Mouse (Mus musculus) limb, embryonic 13.5 days (tissue): ENCODE data around the gene Cfap46. TPM values are rescaled to one million over a fixed set of nuclear protein-coding genes. Genes with fewer than 3 reads are reported as not detected.
"Not testable (repeated sequence)": the region's sequence is repeated elsewhere in the genome, so short reads cannot be mapped to it uniquely, and the experiment has no call there.

Source experiments
- ATAC-seq: fragments of 200-750 bp; cut with Nextera tagmentation; 2 replicates; pipeline ENCODE4 v1.8.0; 2017; ENCODE audit warnings: low read depth, moderate number of reproducible peaks, moderate TSS enrichment; ENCODE audit not compliant: low FRiP score
- H3K27ac ChIP-seq: fragments of 300-500 bp; sonication (generic); 2 replicates; pipeline ENCODE4 v1.5.1; 2015; ENCODE audit warnings: inconsistent platforms, mild to moderate bottlenecking, moderate library complexity
- H3K27me3 ChIP-seq: fragments of 300-500 bp; sonication (generic); 2 replicates; pipeline ENCODE4 v1.6.1; 2015; ENCODE audit warnings: mild to moderate bottlenecking, inconsistent platforms
- H3K36me3 ChIP-seq: fragments of 300-500 bp; sonication (generic); 2 replicates; pipeline ENCODE4 v1.6.1; 2015; ENCODE audit warnings: inconsistent platforms, mild to moderate bottlenecking, moderate library complexity
- H3K4me1 ChIP-seq: fragments of 300-500 bp; sonication (generic); 2 replicates; pipeline ENCODE4 v1.6.1; 2015; ENCODE audit warnings: inconsistent platforms
- H3K4me2 ChIP-seq: fragments of 300-500 bp; sonication (generic); replicated peaks from 2 replicates; pipeline ENCODE4 v1.6.1; 2015; ENCODE audit warnings: inconsistent platforms, mild to moderate bottlenecking, moderate library complexity
- H3K4me3 ChIP-seq: fragments of 300-500 bp; sonication (generic); 2 replicates; pipeline ENCODE4 v1.5.1; 2015; ENCODE audit warnings: moderate library complexity, mild to moderate bottlenecking, inconsistent platforms
- H3K9ac ChIP-seq: fragments of 300-500 bp; sonication (generic); 2 replicates; pipeline ENCODE4 v1.6.1; 2015; ENCODE audit warnings: mild to moderate bottlenecking, inconsistent platforms
- H3K9me3 ChIP-seq: fragments of 300-500 bp; sonication (generic); 2 replicates; pipeline ENCODE4 v1.6.1; 2016; ENCODE audit warnings: inconsistent platforms
- WGBS: fragments of 180-500 bp; shearing (Covaris S2); methylation state at CpG from one replicate; pipeline ENCODE4 v1.1.7; 2015; 5-methylcytosine and 5-hydroxymethylcytosine counted together
- polyA plus RNA-seq: library from polyadenylated mRNA; unstranded; fragments of >200 nt; fragmentation: Nextera tagmentation; extraction: Ambion mirVana; gene quantifications from 2 replicates; pipeline ENCODE4 v1.2.1, GENCODE M21; 2015

Cfap46 gene
- polyA plus RNA-seq, 1 experiment from 2014 or later = 0.29 TPM

DNA sequence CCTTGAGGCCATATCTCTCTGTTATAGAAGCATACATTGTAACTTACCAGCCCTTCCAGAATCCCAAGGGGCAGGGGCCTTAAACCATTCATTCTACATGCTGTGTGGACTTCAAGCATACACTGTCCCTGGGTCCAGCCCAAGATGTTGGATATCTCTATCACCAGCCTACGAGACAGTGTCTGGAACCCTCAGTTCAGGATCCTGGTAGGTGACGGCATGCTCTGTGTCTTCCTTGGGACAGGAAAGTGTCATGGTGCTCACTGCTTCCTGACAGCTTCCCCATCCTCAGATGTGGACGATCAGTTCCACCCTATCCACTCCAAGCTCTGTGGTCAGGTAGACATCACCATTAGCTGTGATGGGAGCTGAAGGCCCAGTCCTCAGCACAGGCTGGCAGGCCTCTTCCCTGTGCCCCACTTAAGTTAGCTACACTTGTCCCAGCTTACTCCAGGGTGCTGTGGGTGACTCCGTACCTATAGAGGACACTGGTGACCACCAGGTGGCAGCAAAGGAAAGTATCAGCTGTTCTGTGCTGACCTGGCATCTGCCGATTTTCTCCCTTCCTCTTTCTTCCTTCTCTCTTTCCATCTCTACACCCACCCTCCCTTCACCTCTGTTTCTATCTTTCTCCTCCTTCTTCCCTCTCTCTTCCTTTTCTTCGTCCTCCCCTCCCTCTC, 19.7 kb upstream of the Cfap46 start:
- Histone ChIP-seq H3K36me3 (no peaks in the 10 kb centered on the region), H3K27me3 (peaks cover 11% of the 10 kb centered on the region; the same call in 1 of the 2 replicates), H3K9me3 (no peaks in the 10 kb centered on the region), H3K4me3 (no peak overlapping the region), H3K27ac (no peak overlapping the region), H3K9ac (no peak overlapping the region), H3K4me2 (no peak overlapping the region), H3K4me1 (no peaks in the 10 kb centered on the region)
- WGBS = 30% methylated on average over 6 of the region's 6 CpGs
- peak; percentile 76; the same call in 1 of the 2 replicates for ATAC-seq

DNA sequence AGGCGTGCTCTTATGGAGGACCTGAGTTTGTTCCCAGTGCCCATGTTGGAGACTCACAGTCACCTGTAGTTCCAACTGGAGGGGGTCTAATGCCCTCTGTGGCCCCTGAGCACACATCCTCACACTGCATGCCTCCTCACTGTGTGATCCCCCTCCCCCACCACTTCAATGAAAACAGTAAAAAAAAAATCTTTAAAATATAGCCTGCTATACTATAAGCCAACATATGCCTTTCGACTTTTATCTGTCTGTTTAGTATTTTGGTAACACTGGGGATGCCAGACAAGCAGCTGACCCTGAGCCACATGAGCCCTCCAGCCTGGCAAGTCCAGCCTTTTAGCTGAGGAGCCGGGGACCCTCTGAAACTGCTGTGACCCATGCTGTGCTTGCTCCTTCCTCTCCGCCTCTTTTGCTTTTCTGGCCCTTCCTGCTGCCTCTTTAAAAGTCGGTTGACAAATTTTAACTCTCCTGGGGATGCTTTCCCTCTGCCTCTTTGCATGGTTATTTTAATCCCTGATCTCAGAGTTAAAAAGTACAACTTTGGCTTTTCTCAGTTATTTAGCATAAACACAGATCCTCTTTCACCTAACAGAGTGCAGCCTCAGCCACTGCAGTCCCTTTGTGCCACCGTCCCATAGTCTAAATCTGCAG, 18.2 kb upstream of the Cfap46 start:
- Histone ChIP-seq H3K36me3 (no peaks in the 10 kb centered on the region), H3K4me2 (no peak overlapping the region), H3K4me1 (no peaks in the 10 kb centered on the region), H3K4me3 (no peak overlapping the region), H3K27ac (no peak overlapping the region), H3K27me3 (peaks cover 6% of the 10 kb centered on the region; the same call in 1 of the 2 replicates), H3K9me3 (no peaks in the 10 kb centered on the region), H3K9ac (no peak overlapping the region)
- ATAC-seq = no peak
- 32% methylated on average over 6 of the region's 6 CpGs for WGBS

DNA sequence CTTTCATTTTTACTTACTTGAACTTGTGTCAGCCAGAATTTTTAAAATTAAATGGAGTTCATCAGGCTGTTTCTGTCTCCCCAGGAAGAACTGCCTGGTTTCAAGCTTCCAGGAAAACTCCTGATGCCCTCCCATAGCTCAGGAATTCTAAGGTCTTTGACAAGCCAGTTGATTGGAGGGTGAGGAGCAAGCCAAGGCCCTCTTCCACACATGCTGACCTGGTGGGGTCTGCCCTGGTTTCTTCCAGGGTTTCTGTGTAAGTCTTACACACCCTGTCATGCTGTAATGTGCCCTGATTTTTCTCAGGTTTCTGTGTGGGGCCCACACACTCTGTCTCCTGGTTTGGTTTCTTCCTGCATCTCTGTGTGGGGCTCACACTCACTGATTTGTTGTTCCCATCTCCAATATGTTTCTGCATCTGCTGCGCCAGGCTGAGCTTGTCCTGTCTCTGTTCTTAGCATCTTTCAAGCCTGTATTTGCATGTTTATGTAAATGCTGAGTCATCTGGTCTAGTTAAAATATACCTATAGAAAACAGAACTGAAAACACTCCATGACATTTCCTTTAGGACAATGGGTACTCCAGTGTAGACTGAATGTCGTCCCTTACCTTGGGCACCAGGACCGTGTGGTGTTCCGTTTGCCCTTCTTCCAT, 9.2 kb upstream of the Cfap46 start:
- Histone ChIP-seq H3K4me3 (no peak overlapping the region), H3K9ac (no peak overlapping the region), H3K4me2 (no peak overlapping the region), H3K27me3 (no peaks in the 10 kb centered on the region), H3K27ac (no peak overlapping the region), H3K4me1 (no peaks in the 10 kb centered on the region), H3K36me3 (no peaks in the 10 kb centered on the region), H3K9me3 (no peaks in the 10 kb centered on the region)
- 92% methylated on average over 4 of the region's 4 CpGs for WGBS
- no peak for ATAC-seq

DNA sequence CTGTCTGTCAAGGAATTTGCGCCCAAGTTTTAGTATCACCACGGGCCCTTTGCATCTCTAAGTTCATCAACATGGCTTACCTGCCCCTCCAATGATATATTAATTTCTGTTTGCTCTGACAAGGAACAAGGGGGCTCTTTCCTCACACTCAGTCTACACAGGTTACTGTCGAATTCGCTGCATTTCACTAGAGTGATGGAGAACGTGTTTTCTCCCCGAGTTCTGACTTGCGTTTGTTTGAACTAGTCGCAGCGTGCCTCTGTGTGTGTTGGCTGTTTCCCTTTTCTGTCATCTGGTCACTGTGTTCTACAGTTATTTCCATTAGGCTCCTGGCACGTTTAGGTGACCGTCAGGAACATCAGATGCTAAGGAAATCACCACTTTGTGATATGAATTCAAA, 8.6 kb upstream of the Cfap46 start:
- Histone ChIP-seq H3K36me3 (no peaks in the 10 kb centered on the region), H3K4me2 (no peak overlapping the region), H3K9me3 (no peaks in the 10 kb centered on the region), H3K4me3 (no peak overlapping the region), H3K4me1 (no peaks in the 10 kb centered on the region), H3K27ac (no peak overlapping the region), H3K27me3 (no peaks in the 10 kb centered on the region), H3K9ac (no peak overlapping the region)
- 81% methylated on average over 11 of the region's 11 CpGs for WGBS
- no peak for ATAC-seq

DNA sequence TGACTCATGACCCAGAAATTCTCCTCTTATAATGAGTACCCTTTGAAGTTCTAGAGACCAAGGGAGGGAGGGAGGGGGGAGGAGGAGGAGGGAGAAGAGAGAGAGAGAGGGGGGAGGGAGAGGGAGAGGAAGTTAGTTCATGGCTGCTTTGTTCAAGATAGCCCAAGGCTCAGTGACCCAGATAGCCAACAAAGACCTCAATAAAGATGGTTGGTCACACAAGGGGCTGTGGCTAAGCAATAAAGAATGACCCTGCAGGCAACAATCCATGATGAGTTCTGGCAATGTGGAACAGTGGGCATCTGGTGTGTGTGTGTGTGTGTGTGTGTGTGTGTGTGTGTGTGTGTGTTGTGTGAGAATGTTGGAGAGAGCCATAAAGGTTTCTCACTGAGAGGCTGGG, 1.7 kb upstream of the Cfap46 start:
- no peak overlapping the region for H3K4me3 ChIP-seq
- no peaks in the 10 kb centered on the region for H3K9me3 ChIP-seq
- H3K27ac ChIP-seq = no peak overlapping the region
- peaks cover 5% of the 10 kb centered on the region; the same call in 1 of the 2 replicates for H3K4me1 ChIP-seq
- H3K9ac ChIP-seq = no peak overlapping the region
- no peaks in the 10 kb centered on the region for H3K36me3 ChIP-seq
- no peak overlapping the region for H3K4me2 ChIP-seq
- no peak for ATAC-seq
- no peaks in the 10 kb centered on the region; the same call in 1 of the 2 replicates for H3K27me3 ChIP-seq

DNA sequence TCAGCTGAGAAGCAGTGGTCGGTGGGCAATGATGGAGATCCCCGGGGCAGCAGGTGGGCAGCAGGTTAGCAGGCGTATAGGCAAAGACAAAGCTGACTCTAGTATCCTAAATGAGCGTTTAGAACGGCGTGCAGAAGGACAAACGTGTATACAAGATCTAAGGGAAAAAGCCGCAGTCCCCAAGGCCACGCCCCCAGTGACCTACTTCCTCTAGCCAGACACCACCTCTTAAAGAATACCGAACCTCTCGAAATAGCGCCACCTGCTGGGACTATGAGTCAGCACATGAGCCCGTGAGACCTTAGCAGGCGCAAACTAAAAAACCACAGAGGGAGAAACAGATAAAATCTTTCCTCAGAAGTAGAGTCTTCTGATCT, 924 bp upstream of the Cfap46 start:
- Histone ChIP-seq H3K4me2 (peak overlapping the region; percentile 97), H3K4me3 (peak overlapping the region; percentile 59), H3K27me3 (no peaks in the 10 kb centered on the region; the same call in 1 of the 2 replicates), H3K4me1 (peaks cover 5% of the 10 kb centered on the region; the same call in 1 of the 2 replicates), H3K36me3 (no peaks in the 10 kb centered on the region), H3K9ac (peak overlapping the region; percentile 66), H3K27ac (peak overlapping the region; percentile 48; the same call in 1 of the 2 replicates), H3K9me3 (no peaks in the 10 kb centered on the region)
- under 1% methylated on average over 14 of the region's 14 CpGs for WGBS
- ATAC-seq = peak; percentile 89

DNA sequence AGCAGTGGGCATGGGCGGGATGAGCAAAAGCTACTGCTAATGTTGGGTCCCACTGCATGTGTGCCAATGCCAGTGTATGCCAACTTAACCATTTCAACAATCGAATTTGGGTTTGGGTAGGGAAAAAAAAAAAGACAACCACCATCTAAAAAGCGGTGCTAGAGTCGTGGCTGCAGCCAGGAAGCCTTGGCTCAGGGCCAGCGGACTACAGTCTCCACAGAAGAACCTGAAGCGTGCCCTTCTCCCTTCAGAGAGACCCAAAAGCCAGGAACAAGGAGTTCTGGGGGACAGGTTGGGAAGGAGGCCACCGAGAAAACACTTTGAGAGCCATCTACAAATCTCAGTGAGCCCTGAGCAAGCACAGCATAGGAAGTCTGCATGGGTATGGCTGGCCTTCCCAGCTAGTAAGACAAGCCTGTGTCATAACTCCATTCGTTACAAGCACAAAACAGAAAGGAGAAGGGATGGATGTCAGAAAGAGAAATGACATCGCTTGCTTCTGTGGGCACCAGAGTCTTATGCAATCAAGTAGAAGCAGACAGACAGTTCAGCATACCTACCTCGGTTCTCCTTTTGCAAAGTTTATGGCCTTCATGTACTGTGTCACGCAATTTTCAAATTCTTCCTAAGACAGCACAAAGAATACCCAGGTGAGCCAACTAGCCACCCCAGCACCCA, 1.6 kb downstream of the Cfap46 start:
- Histone ChIP-seq H3K4me2 (no peak overlapping the region), H3K9me3 (no peaks in the 10 kb centered on the region), H3K4me3 (no peak overlapping the region), H3K9ac (no peak overlapping the region), H3K4me1 (peaks cover 5% of the 10 kb centered on the region; the same call in 1 of the 2 replicates), H3K36me3 (no peaks in the 10 kb centered on the region), H3K27ac (no peak overlapping the region), H3K27me3 (peaks cover 3% of the 10 kb centered on the region; the same call in 1 of the 2 replicates)
- 74% methylated on average over 11 of the region's 11 CpGs for WGBS
- ATAC-seq = no peak

DNA sequence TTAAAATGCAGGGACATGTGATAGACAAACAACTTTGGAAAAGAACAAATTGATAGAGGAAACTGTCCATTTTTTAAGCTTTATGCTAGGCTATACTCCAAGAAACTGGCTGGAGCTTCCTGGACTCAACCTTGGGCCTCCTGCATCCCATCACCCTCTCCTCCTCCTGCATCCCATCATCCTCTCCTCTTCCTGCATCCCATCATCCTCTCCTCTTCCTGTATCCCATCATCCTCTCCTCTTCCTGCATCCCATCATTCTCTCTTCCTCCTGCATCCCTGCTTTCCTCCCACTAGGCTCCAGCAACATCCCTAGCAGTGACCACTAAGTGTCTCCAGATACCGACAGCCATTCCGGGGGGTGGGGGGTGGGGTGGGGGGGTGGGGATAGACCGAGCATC, 7.2 kb downstream of the Cfap46 start:
- H3K27me3 ChIP-seq = peaks cover 3% of the 10 kb centered on the region; the same call in 1 of the 2 replicates
- no peak overlapping the region for H3K27ac ChIP-seq
- no peaks in the 10 kb centered on the region for H3K36me3 ChIP-seq
- WGBS = 65% methylated on average over 3 of the region's 3 CpGs
- H3K9ac ChIP-seq = no peak overlapping the region
- no peaks in the 10 kb centered on the region for H3K4me1 ChIP-seq
- no peaks in the 10 kb centered on the region for H3K9me3 ChIP-seq
- no peak overlapping the region for H3K4me3 ChIP-seq
- no peak for ATAC-seq
- H3K4me2 ChIP-seq = no peak overlapping the region

DNA sequence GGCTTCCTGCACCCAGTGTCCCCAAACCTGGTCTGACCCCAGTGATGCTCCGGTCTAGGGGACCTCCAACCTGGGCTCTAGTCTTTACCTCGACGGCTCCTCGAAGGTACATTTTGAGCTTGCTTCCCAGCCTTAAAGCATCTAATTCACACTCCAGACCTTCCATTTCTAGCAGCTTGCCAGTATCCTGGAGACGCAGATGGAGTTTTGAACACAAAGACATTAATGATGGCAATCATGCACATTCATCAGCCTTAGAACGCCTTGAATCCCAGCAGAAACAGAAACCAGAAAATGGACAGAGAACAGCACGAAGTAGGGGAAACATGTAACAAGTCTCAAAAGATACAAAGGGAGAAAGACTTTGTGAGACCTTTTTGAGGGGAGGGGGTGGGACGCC, 16.7 kb downstream of the Cfap46 start:
- no peak overlapping the region for H3K27ac ChIP-seq
- no peak overlapping the region for H3K9ac ChIP-seq
- no peaks in the 10 kb centered on the region for H3K36me3 ChIP-seq
- no peaks in the 10 kb centered on the region for H3K9me3 ChIP-seq
- H3K4me1 ChIP-seq = no peaks in the 10 kb centered on the region
- WGBS = 80% methylated on average over 8 of the region's 8 CpGs
- H3K27me3 ChIP-seq = 0 out of 2 replicates have a peak, but pooled peaks cover 2% of the 10 kb centered on the region
- H3K4me3 ChIP-seq = no peak overlapping the region
- no peak for ATAC-seq
- no peak overlapping the region for H3K4me2 ChIP-seq

DNA sequence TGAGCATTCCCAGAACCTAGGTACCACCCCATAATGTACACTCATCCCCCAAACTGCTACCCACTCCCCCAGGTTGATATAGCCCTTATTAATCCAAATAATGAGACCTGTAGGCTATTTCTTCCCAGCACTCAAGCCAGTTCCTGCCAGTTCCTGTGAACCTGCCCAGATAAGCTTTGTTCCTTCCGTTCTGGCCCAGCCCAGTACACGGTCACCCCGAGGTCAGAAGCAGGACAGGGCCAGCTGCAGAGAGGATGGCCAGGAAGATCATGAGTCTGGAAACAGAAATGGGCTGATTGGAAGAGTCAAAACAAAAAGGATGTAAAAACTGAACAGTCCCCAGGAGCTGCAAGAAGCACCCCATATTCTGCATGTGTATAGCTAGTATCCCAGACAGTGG, 20.3 kb downstream of the Cfap46 start:
- Histone ChIP-seq H3K27ac (no peak overlapping the region), H3K4me2 (no peak overlapping the region), H3K4me1 (no peaks in the 10 kb centered on the region), H3K36me3 (no peaks in the 10 kb centered on the region), H3K9ac (no peak overlapping the region), H3K27me3 (0 out of 2 replicates have a peak, but pooled peaks cover 2% of the 10 kb centered on the region), H3K9me3 (no peaks in the 10 kb centered on the region), H3K4me3 (no peak overlapping the region)
- ATAC-seq = no peak
- 77% methylated on average over 3 of the region's 3 CpGs for WGBS

DNA sequence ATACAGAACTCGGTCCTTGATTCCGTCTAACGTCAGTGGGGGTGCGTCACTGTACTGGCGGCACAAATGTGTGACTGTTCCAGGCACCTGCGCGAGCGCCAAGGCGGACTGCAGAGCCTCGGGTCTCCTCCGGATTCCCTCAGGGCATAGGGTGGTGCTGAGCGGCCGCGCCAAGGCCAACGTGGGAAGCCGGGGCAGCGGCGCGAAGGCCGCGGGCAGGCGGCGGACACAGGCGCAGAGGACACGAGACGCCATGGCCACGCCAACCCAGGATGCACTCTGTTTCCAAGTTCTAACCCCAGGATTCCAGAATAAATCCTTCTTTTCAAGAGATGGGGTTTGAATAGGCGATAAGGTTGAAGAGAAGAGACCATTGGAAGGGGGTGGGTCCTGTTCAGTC, 23.7 kb downstream of the Cfap46 start:
- not testable (repeated sequence) for H3K9ac ChIP-seq, H3K4me3 ChIP-seq, H3K36me3 ChIP-seq, H3K9me3 ChIP-seq, H3K4me2 ChIP-seq, H3K27me3 ChIP-seq, ATAC-seq, H3K27ac ChIP-seq, H3K4me1 ChIP-seq
- WGBS = 90% methylated on average over 28 of the region's 28 CpGs

DNA sequence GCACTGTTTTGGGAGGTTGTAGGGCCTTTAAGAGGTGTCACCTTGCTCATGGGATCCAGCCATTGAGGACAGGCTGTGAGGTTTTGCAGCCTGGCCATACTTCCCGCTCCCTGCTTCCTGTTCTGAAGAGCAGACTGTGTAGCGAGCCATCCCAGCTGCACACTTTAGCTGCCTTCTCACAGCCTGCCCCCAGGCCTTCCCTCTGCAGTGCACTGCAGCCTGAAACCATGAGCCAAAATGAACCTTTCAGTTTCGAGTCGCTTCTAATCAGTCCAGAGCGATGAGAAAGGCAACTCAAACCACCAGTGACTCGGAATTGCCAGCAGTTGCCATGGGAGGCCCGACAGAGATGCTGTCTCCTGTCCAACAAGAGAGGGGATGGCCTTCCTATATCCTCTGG, 33.9 kb downstream of the Cfap46 start:
- H3K4me2 ChIP-seq = no peak overlapping the region
- no peaks in the 10 kb centered on the region for H3K9me3 ChIP-seq
- WGBS = 71% methylated on average over 7 of the region's 7 CpGs
- no peak for ATAC-seq
- peaks cover 4% of the 10 kb centered on the region; the same call in 1 of the 2 replicates for H3K27me3 ChIP-seq
- H3K4me1 ChIP-seq = no peaks in the 10 kb centered on the region
- no peak overlapping the region for H3K9ac ChIP-seq
- no peak overlapping the region for H3K27ac ChIP-seq
- no peaks in the 10 kb centered on the region for H3K36me3 ChIP-seq
- no peak overlapping the region for H3K4me3 ChIP-seq
